Mouse (Mus musculus) limb, embryonic 15.5 days (tissue): Measurements from ENCODE around the gene Vmac. TPM values are rescaled to one million over a fixed set of nuclear protein-coding genes. Genes with fewer than 3 reads are reported as not detected.

ENCODE experiments used
- ATAC-seq: fragments of 200-750 bp; cut with Nextera tagmentation; 2 replicates; pipeline ENCODE4 v1.8.0; 2017; ENCODE audit warnings: low read depth, moderate TSS enrichment; ENCODE audit not compliant: insufficient number of reproducible peaks, low FRiP score, low TSS enrichment
- H3K27ac ChIP-seq: fragments of 300-500 bp; sonication (generic); 2 replicates; pipeline ENCODE4 v1.5.1; 2015; ENCODE audit warnings: moderate library complexity, mild to moderate bottlenecking, inconsistent platforms
- H3K27me3 ChIP-seq: fragments of 300-500 bp; sonication (generic); 2 replicates; pipeline ENCODE4 v1.6.1; 2015; ENCODE audit warnings: inconsistent platforms
- H3K36me3 ChIP-seq: fragments of 300-500 bp; sonication (generic); 2 replicates; pipeline ENCODE4 v1.6.1; 2015; ENCODE audit warnings: inconsistent platforms
- H3K4me1 ChIP-seq: fragments of 300-500 bp; sonication (generic); 2 replicates; pipeline ENCODE4 v1.6.1; 2015; ENCODE audit warnings: inconsistent platforms
- H3K4me2 ChIP-seq: fragments of 300-500 bp; sonication (generic); 2 replicates; pipeline ENCODE4 v1.6.1; 2015; ENCODE audit warnings: mild to moderate bottlenecking, inconsistent platforms
- H3K4me3 ChIP-seq: fragments of 300-500 bp; sonication (generic); 2 replicates; pipeline ENCODE4 v1.5.1; 2015; ENCODE audit warnings: mild to moderate bottlenecking, inconsistent platforms
- H3K9ac ChIP-seq: fragments of 300-500 bp; sonication (generic); 2 replicates; pipeline ENCODE4 v1.6.1; 2015; ENCODE audit warnings: inconsistent platforms
- H3K9me3 ChIP-seq: fragments of 300-500 bp; sonication (generic); 2 replicates; pipeline ENCODE4 v1.6.1; 2016; ENCODE audit warnings: inconsistent platforms
- WGBS: fragments of 180-500 bp; shearing (Covaris S2); methylation state at CpG from one replicate; pipeline ENCODE4 v1.1.7; 2015; 5-methylcytosine and 5-hydroxymethylcytosine counted together
- polyA plus RNA-seq: library from polyadenylated mRNA; unstranded; fragments of >200 nt; fragmentation: Nextera tagmentation; extraction: Ambion mirVana; gene quantifications from 2 replicates; pipeline ENCODE4 v1.2.1, GENCODE M21; 2015

The Vmac gene
- polyA plus RNA-seq, 1 experiment from 2014 or later: 18.1 TPM

DNA sequence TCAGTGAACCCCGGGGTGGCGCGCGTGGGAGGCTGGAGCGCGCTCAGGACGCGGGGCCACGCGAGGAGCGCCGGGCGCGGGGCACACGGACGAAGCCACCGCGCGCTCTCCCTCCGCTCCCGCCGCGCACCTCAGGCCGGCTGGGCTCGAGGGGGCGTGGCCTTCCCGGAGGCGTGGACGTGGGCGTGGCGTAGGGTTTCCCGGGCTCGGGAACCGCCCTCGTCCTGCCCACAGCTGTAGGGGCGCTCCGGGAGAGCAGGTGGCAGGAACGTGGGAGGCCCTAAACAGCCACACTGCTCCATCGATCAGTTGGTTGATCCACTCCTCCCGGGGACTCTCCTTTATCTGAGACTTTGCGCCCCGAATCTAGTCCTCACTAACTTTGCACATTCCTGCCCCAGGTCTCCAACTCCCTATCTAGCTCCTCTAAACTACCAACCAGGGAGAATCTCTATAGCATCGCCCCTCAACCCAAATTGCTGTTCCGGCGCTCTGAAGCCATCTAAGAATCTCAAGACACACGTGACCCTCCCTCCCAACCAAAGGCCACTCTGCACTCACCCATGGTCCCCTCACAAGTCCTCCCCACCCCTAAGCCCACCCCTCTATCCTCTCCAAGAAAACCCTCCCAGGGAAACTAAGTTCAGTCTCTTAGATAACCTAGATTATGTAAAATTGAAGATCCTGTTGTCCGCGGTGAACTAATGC is 39.7 kb upstream of the Vmac start, which contains the start of gene Nrtn:
Nrtn (minus strand) TSS at position 115 of the 708 bp plus-strand sequence.
- H3K27ac ChIP-seq: no peak within 1 kb of the TSS
- peaks cover 46% of the 10 kb centered on the region for H3K27me3 ChIP-seq
- H3K4me1 ChIP-seq: peaks cover 64% of the 10 kb centered on the region
- WGBS: under 1% methylated on average over 46 of the region's 48 CpGs
- peak within 1 kb of the TSS; percentile 59 for H3K9ac ChIP-seq
- H3K4me2 ChIP-seq: peak within 1 kb of the TSS; percentile 98
- no peaks in the 10 kb centered on the region for H3K36me3 ChIP-seq
- H3K4me3 ChIP-seq: peak within 1 kb of the TSS; percentile 58
- H3K9me3 ChIP-seq: no peaks in the 10 kb centered on the region
- ATAC-seq: peak; percentile 42; the same call in 1 of the 2 replicates

DNA sequence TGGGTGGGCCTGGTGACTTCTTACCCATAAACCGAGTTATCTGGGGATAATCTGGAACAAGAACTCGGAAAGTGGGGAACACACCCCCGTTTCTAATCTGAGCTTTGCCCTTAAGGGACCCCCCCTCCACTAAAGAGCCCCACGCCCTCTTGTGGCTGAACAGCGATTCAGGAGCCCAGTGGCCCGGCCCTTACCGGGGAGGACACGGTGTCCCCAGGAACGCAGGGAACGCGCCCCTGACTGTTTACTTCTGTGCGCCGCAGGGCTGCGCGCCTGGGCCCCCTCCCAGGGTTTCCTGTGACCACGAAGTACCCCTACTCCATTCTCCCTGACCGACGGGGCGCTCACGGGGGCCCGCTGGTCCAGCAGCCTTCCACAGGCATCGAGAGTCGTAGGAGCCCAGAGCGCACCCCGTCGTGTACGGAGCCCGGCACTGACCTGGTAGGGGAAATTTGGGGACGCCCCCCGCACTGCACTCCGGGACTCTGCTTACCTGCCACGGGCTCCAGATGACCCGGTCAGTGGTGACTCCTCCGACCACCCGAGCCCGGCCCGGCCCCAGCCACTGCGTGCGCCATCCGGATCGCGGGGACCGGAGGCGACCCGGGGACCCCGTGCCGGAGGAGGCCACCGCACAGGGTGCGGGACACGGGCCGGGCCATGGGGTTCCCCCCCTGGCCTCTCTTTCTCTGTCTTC is 39.0 kb upstream of the Vmac start:
- ATAC-seq: peak; percentile 3; the same call in 1 of the 2 replicates
- peak overlapping the region; percentile 58 for H3K4me3 ChIP-seq
- peak overlapping the region; percentile 98 for H3K4me2 ChIP-seq
- H3K27me3 ChIP-seq: peaks cover 54% of the 10 kb centered on the region
- H3K27ac ChIP-seq: no peak overlapping the region
- 1% methylated on average over 51 of the region's 51 CpGs for WGBS
- no peaks in the 10 kb centered on the region for H3K9me3 ChIP-seq
- peaks cover 59% of the 10 kb centered on the region for H3K4me1 ChIP-seq
- H3K36me3 ChIP-seq: no peaks in the 10 kb centered on the region
- H3K9ac ChIP-seq: peak overlapping the region; percentile 59

DNA sequence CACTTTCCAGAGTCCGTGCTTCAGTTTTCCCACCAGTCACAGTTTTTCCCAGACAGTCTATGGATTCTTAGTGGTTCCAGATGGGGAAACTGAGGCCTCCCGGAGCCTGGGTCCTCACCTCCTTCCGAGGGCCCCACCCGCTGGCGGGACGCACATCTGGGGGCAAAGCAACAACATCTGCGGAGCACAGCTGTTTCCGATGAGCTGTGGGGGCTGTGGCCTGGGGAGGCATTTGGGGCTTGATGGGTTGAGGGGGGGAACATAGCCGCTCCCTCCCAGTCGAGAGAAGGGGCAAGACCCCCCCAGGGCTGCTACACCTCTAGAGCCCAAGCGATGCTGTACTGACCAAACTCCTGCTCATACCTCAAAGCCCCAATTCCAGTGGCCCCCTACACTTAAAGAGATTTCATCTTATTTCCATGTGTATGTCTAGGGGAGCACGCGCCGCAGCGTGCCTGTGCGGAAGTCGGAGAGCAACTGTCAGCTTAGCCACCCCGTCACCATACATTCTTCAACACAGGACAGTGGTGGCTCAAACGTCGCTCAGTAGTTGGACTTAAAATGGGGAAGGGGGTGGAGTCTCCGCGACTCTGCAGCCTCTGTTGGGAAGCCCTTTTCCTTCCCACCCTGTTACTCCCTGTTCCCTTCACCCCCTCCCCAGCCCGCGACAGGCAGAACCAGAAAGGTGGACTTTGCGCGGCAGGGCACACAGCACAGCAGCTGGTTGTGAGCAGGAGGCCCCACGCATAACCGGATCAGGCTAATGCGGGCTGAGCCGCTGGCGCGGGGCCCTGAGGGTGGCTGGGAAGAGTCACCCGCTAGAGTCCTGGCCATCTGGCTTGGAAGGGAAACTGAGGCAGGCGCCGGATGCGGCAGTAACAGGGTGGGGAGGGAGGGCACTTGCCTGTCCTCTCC is 36.7 kb upstream of the Vmac start:
- Histone ChIP-seq H3K4me1 (peaks cover 58% of the 10 kb centered on the region), H3K4me3 (peak overlapping the region; percentile 15), H3K27me3 (peaks cover 61% of the 10 kb centered on the region), H3K9me3 (no peaks in the 10 kb centered on the region), H3K4me2 (peak overlapping the region; percentile 28), H3K9ac (no peak overlapping the region), H3K27ac (no peak overlapping the region), H3K36me3 (no peaks in the 10 kb centered on the region)
- ATAC-seq: no peak
- 10% methylated on average over 36 of the region's 36 CpGs for WGBS

DNA sequence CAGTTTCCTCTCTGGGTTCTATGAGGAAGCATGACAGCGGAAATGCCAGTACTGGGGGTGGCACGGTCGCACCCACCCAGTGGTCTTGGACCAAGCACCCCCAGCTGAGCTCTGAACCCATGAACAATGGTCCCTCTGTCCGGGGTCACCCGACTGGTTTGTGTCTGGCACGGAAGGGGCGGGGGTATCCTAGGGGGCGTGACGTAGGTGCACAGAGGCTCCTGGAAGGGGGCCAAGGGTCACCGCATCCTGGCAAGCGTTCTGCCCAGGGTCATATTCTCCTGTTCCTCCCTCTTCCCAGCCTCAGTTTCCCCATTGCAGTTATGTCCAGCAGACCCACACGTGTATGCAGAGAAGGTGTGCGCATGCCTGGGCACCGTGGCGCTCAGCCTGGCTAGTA is 35.6 kb upstream of the Vmac start:
- no peaks in the 10 kb centered on the region for H3K9me3 ChIP-seq
- H3K27ac ChIP-seq: no peak overlapping the region
- peaks cover 56% of the 10 kb centered on the region for H3K4me1 ChIP-seq
- 25% methylated on average over 15 of the region's 15 CpGs for WGBS
- H3K4me3 ChIP-seq: no peak overlapping the region
- no peak overlapping the region for H3K9ac ChIP-seq
- H3K36me3 ChIP-seq: no peaks in the 10 kb centered on the region
- peaks cover 61% of the 10 kb centered on the region for H3K27me3 ChIP-seq
- no peak overlapping the region for H3K4me2 ChIP-seq
- no peak for ATAC-seq

GRCm38 (mm10) chr17:56751404-56752072 is 33.7 kb upstream of the Vmac start:
- no peaks in the 10 kb centered on the region for H3K9me3 ChIP-seq
- H3K4me3 ChIP-seq: peak overlapping the region; percentile 31
- H3K4me2 ChIP-seq: peak overlapping the region; percentile 42
- H3K36me3 ChIP-seq: no peaks in the 10 kb centered on the region
- peaks cover 51% of the 10 kb centered on the region for H3K27me3 ChIP-seq
- peak; percentile 56; the same call in 1 of the 2 replicates for ATAC-seq
- no peak overlapping the region for H3K27ac ChIP-seq
- H3K9ac ChIP-seq: no peak overlapping the region
- H3K4me1 ChIP-seq: peaks cover 37% of the 10 kb centered on the region
- 35% methylated on average over 71 of the region's 71 CpGs for WGBS

DNA sequence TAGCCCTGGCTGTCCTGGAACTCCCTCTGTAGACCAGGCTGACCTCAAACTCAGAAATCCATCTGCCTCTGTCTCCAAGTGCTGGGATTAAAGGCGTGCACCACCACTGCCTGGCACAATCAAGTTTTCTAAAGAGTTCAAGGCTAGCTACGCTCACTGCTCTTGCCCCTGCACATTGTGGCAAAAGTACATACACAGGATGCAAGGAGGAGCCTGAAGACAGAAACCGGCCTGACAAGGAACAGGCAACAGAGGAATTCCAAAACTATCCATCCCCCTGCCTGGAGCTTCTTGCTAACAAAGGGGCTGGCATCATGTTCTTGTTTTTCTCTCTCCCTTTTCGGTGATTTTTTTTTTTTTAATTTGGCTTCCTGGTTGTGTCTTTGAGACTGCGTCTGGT is 26.4 kb upstream of the Vmac start:
- ATAC-seq: no peak
- WGBS: 42% methylated on average over 5 of the region's 5 CpGs

DNA sequence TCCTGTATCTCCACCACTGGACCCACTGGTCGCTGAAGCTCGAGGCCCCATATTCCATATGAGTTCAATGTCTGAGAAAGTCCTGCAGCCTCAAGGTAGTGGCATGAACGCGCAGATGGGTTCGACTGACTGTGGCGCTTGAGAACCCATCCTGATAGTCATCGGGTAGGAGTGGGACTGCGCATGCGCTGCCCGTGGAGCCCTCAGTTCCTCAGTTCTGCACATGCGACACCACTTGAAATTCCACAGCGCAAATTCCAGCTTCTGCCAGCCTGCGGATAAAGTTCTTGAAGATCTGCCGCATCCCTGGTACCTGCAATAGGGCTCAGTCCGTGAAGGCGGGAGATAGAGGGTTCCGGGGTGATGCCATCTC is 23.0 kb upstream of the Vmac start:
- Histone ChIP-seq H3K9me3 (no peaks in the 10 kb centered on the region), H3K4me3 (no peak overlapping the region), H3K27me3 (no peaks in the 10 kb centered on the region), H3K9ac (no peak overlapping the region), H3K27ac (no peak overlapping the region), H3K4me2 (no peak overlapping the region), H3K36me3 (no peaks in the 10 kb centered on the region), H3K4me1 (no peaks in the 10 kb centered on the region)
- ATAC-seq: no peak
- WGBS: 79% methylated on average over 17 of the region's 17 CpGs

More for the DNA sequence above, 26.4 kb upstream of the Vmac start:
- Histone ChIP-seq H3K27me3 (no peaks in the 10 kb centered on the region), H3K9me3 (no peaks in the 10 kb centered on the region), H3K4me2 (no peak overlapping the region), H3K36me3 (no peaks in the 10 kb centered on the region), H3K4me3 (no peak overlapping the region), H3K4me1 (no peaks in the 10 kb centered on the region), H3K27ac (peak overlapping the region; percentile 17; the same call in 1 of the 2 replicates), H3K9ac (no peak overlapping the region)

DNA sequence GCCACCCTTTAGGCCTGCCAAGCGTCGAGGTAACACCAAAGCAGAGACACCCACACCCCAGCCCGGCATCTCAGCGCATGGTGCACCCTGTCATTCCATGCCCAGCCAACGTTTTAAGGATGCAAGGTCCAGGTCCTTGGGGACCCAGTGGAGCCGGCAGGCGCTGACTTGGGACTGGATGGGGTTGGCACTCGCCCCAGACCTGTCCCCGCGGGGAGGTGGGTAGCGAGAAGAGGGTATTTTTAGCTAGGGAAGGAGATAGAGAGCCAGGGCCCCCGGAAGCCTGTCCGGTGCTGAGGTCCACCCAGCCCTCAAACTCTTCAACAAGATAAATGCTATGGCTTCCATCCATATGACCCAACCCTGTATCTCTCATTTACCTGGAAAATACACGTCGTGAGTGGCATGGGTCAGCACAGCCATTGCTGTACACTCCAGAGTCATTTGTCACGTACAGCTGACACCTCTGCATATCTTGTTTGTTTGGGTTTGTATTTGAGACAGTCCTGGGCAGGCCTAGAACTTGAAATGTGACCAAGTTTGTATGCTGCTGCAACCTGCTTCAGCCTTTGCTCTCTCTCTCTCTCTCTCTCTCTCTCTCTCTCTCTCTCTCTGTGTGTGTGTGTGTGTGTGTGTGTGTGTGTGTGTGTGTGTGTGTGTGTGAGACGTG is 22.4 kb upstream of the Vmac start:
- Histone ChIP-seq H3K4me3 (no peak overlapping the region), H3K4me2 (no peak overlapping the region), H3K9ac (no peak overlapping the region), H3K4me1 (no peaks in the 10 kb centered on the region), H3K27me3 (no peaks in the 10 kb centered on the region), H3K9me3 (no peaks in the 10 kb centered on the region), H3K36me3 (no peaks in the 10 kb centered on the region), H3K27ac (no peak overlapping the region)
- WGBS: 79% methylated on average over 17 of the region's 17 CpGs
- ATAC-seq: no peak

- H3K9ac ChIP-seq: no peak overlapping the region
- H3K9me3 ChIP-seq: no peaks in the 10 kb centered on the region
- H3K27me3 ChIP-seq: no peaks in the 10 kb centered on the region
- no peaks in the 10 kb centered on the region for H3K4me1 ChIP-seq
- H3K36me3 ChIP-seq: no peaks in the 10 kb centered on the region
- H3K4me3 ChIP-seq: no peak overlapping the region
- no peak overlapping the region for H3K4me2 ChIP-seq
- no peak for ATAC-seq
- H3K27ac ChIP-seq: no peak overlapping the region
- WGBS: 78% methylated on average over 10 of the region's 10 CpGs
These were observed 20.4 kb upstream of the Vmac start for GRCm38 (mm10) chr17:56738221-56738620.

DNA sequence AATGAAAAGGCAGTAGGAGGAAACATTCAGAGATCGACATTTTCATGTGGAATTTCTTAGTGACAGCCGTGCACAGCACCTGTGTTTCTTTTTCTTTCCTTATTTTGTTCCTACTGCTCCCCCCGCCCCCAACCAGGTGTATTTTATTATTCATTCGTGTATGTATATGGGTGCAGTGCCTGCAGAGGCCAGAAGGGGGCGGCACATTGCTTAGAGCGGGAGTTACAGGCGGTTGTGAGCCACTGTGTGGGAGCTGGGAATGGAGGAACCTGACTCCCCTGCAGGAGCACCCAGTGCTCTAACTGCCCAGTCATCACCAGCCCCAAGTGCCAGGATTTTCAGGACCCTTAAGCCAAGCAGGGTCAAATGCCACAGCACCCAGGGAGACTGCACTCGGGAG is 18.7 kb upstream of the Vmac start:
- no peak overlapping the region for H3K4me3 ChIP-seq
- H3K4me2 ChIP-seq: no peak overlapping the region
- no peak overlapping the region for H3K27ac ChIP-seq
- ATAC-seq: no peak
- no peaks in the 10 kb centered on the region for H3K9me3 ChIP-seq
- H3K4me1 ChIP-seq: no peaks in the 10 kb centered on the region
- WGBS: 38% methylated on average over 8 of the region's 8 CpGs
- H3K36me3 ChIP-seq: no peaks in the 10 kb centered on the region
- no peaks in the 10 kb centered on the region for H3K27me3 ChIP-seq
- no peak overlapping the region for H3K9ac ChIP-seq

- no peak overlapping the region for H3K4me2 ChIP-seq
- no peaks in the 10 kb centered on the region for H3K9me3 ChIP-seq
- H3K4me3 ChIP-seq: no peak overlapping the region
- 72% methylated on average over 2 of the region's 2 CpGs for WGBS
- H3K4me1 ChIP-seq: peaks cover 31% of the 10 kb centered on the region
- H3K27me3 ChIP-seq: no peaks in the 10 kb centered on the region
- no peak overlapping the region for H3K27ac ChIP-seq
- no peaks in the 10 kb centered on the region for H3K36me3 ChIP-seq
- no peak for ATAC-seq
- no peak overlapping the region for H3K9ac ChIP-seq
These were observed 11.8 kb upstream of the Vmac start for GRCm38 (mm10) chr17:56729656-56730055.
